Mouse (Mus musculus): ENCODE measurements around the gene Hipk2.

GRCm38 (mm10) chr6:38871051-38871450 lies 4.9 kb downstream of the Hipk2 start:
- TF ChIP-seq CTCF (IDR thresholded peaks at IDR 0.05; ENCODE audit: borderline replicate concordance, insufficient read depth, low read depth, low read length): no peak
- TF ChIP-seq POLR2A (IDR thresholded peaks at IDR 0.05; ENCODE audit: borderline replicate concordance, insufficient read depth, low read length): no peak

Data from cerebellum, adult 2 months (tissue).